Mouse (Mus musculus) intestine, embryonic 16.5 days (tissue): ENCODE data around the gene Cox4i1. TPM values are rescaled to one million over a fixed set of nuclear protein-coding genes. Genes with fewer than 3 reads are reported as not detected.

Source experiments
- ATAC-seq: fragments of 200-750 bp; cut with Nextera tagmentation; 2 replicates; pipeline ENCODE4 v1.8.0; 2017; ENCODE audit warnings: moderate TSS enrichment, moderate library complexity
- H3K27ac ChIP-seq: fragments of 300-500 bp; sonication (generic); 2 replicates; pipeline ENCODE4 v1.5.1; 2014; ENCODE audit warnings: mild to moderate bottlenecking, low read length
- H3K27me3 ChIP-seq: fragments of 300-500 bp; sonication (generic); replicated peaks from 2 replicates; pipeline ENCODE4 v1.6.1; 2014; ENCODE audit warnings: low read length, control low read depth, mixed read lengths; ENCODE audit not compliant: control insufficient read depth, insufficient read depth
- H3K36me3 ChIP-seq: fragments of 300-500 bp; sonication (generic); 2 replicates; pipeline ENCODE4 v1.6.1; 2014; ENCODE audit warnings: low read length, control low read depth; ENCODE audit not compliant: control insufficient read depth, insufficient read depth
- H3K4me1 ChIP-seq: fragments of 300-500 bp; sonication (generic); 2 replicates; pipeline ENCODE4 v1.6.1; 2014; ENCODE audit warnings: low read length, control low read depth, mixed read lengths; ENCODE audit not compliant: control insufficient read depth, insufficient read depth
- H3K4me2 ChIP-seq: fragments of 300-500 bp; sonication (generic); 2 replicates; pipeline ENCODE4 v1.6.1; 2014; ENCODE audit warnings: low read depth, low read length, control low read depth
- H3K4me3 ChIP-seq: fragments of 300-500 bp; sonication (generic); 2 replicates; pipeline ENCODE4 v1.5.1; 2014; ENCODE audit warnings: mild to moderate bottlenecking, low read length
- H3K9ac ChIP-seq: fragments of 300-500 bp; sonication (generic); 2 replicates; pipeline ENCODE4 v1.6.1; 2014; ENCODE audit warnings: low read depth, low read length
- H3K9me3 ChIP-seq: fragments of 300-500 bp; sonication (generic); 2 replicates; pipeline ENCODE4 v1.6.1; 2016; ENCODE audit warnings: low read length, control low read depth; ENCODE audit not compliant: control insufficient read depth
- WGBS: fragments of 180-500 bp; shearing (Covaris S2); extraction: QIAGEN DNeasy Blood & Tissue Kit; methylation state at CpG from one replicate; pipeline ENCODE4 v1.1.7; 2014; 5-methylcytosine and 5-hydroxymethylcytosine counted together
- polyA plus RNA-seq: library from polyadenylated mRNA; unstranded; fragments of >200 nt; fragmentation: Nextera tagmentation; extraction: Ambion mirVana; gene quantifications from 2 replicates; pipeline ENCODE4 v1.2.1, GENCODE M21; 2015

The Cox4i1 gene
- polyA plus RNA-seq, 1 experiment from 2014 or later: 1,710 TPM

GRCm38 (mm10) chr8:120685591-120685990, 17.6 kb downstream of the Cox4i1 start:
- Histone ChIP-seq H3K4me1 (peaks cover 20% of the 10 kb centered on the region), H3K9me3 (no peaks in the 10 kb centered on the region), H3K27me3 (no peaks in the 10 kb centered on the region), H3K27ac (peak overlapping the region; percentile 95), H3K36me3 (no peaks in the 10 kb centered on the region), H3K4me2 (peak overlapping the region; percentile 4; the same call in 1 of the 2 replicates), H3K9ac (peak overlapping the region; percentile 54), H3K4me3 (no peak overlapping the region)
- 83% methylated on average over 8 of the region's 8 CpGs for WGBS
- no peak for ATAC-seq

- WGBS: 81% methylated on average over 13 of the region's 13 CpGs
- no peak overlapping the region for H3K4me2 ChIP-seq
- peaks cover 20% of the 10 kb centered on the region for H3K4me1 ChIP-seq
- peak overlapping the region; percentile 95; the same call in 1 of the 2 replicates for H3K27ac ChIP-seq
- ATAC-seq: no peak
- H3K27me3 ChIP-seq: no peaks in the 10 kb centered on the region
- no peaks in the 10 kb centered on the region for H3K36me3 ChIP-seq
- H3K9me3 ChIP-seq: no peaks in the 10 kb centered on the region
- H3K4me3 ChIP-seq: no peak overlapping the region
- H3K9ac ChIP-seq: peak overlapping the region; percentile 54; the same call in 1 of the 2 replicates
Measured at GRCm38 (mm10) chr8:120686051-120686450, 18.0 kb downstream of the Cox4i1 start.

GRCm38 (mm10) chr8:120686576-120686975, 18.6 kb downstream of the Cox4i1 start:
- no peaks in the 10 kb centered on the region for H3K36me3 ChIP-seq
- ATAC-seq: no peak
- no peak overlapping the region for H3K4me2 ChIP-seq
- no peaks in the 10 kb centered on the region for H3K27me3 ChIP-seq
- H3K4me1 ChIP-seq: peaks cover 20% of the 10 kb centered on the region
- no peaks in the 10 kb centered on the region for H3K9me3 ChIP-seq
- 85% methylated on average over 5 of the region's 5 CpGs for WGBS
- no peak overlapping the region for H3K27ac ChIP-seq
- H3K9ac ChIP-seq: no peak overlapping the region
- no peak overlapping the region for H3K4me3 ChIP-seq

DNA sequence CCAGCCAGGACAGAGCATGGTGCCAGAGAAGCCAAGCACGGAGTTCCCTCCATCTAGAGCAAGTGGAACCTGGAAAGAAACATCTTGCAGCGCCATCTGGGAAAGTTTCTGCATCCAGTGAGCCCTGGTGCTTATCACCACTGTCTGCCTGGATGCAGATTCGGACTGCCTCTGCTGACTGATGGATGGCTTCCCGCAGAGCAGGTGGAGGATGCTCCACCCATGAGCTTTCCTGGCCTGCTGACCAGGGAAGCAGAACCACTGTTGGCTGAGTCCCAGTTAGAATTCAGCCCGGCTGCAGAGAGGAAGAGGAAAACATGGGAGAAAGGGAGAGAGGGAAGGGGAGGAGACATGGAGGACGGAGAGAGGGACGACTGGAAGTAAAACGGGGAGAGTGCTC, 19.8 kb downstream of the Cox4i1 start:
- Histone ChIP-seq H3K4me3 (no peak overlapping the region), H3K27me3 (no peaks in the 10 kb centered on the region), H3K9ac (no peak overlapping the region), H3K27ac (no peak overlapping the region), H3K36me3 (no peaks in the 10 kb centered on the region), H3K4me2 (no peak overlapping the region), H3K9me3 (no peaks in the 10 kb centered on the region), H3K4me1 (peaks cover 20% of the 10 kb centered on the region)
- WGBS: 55% methylated on average over 8 of the region's 8 CpGs
- ATAC-seq: no peak

GRCm38 (mm10) chr8:120688511-120688910, 20.5 kb downstream of the Cox4i1 start:
- H3K4me3 ChIP-seq: no peak overlapping the region
- H3K27ac ChIP-seq: no peak overlapping the region
- no peaks in the 10 kb centered on the region for H3K9me3 ChIP-seq
- H3K9ac ChIP-seq: no peak overlapping the region
- no peak for ATAC-seq
- no peaks in the 10 kb centered on the region for H3K27me3 ChIP-seq
- 89% methylated on average over 7 of the region's 7 CpGs for WGBS
- H3K4me2 ChIP-seq: no peak overlapping the region
- H3K4me1 ChIP-seq: peaks cover 24% of the 10 kb centered on the region
- no peaks in the 10 kb centered on the region for H3K36me3 ChIP-seq

DNA sequence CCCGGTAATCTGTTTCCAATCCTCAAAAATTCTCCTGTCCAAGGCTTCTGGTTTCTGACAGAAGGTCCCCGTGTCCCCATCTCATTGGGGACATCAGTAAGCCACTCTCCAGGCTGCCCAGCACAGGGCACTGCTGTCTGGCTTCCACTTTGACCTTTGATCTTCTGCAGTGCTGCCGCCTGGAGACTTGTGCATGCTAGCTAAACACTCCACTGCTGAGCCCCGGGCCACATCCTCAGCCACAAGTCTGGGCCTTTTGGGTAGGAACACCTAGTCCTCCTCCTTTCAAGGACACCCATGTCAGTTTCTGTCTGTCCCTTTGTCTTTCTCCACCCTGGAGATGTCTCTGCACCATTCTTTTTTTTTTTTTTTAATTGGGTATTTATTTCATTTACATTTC, 24.9 kb downstream of the Cox4i1 start:
- H3K9ac ChIP-seq: peak overlapping the region; percentile 31; the same call in 1 of the 2 replicates

GRCm38 (mm10) chr8:120693861-120694493, 26.0 kb downstream of the Cox4i1 start:
- Histone ChIP-seq H3K4me2 (peak overlapping the region; percentile 52), H3K4me1 (peaks cover 44% of the 10 kb centered on the region), H3K36me3 (no peaks in the 10 kb centered on the region), H3K9me3 (no peaks in the 10 kb centered on the region), H3K27me3 (no peaks in the 10 kb centered on the region), H3K27ac (peak overlapping the region; percentile 91), H3K9ac (peak overlapping the region; percentile 42), H3K4me3 (peak overlapping the region; percentile 27; the same call in 1 of the 2 replicates)
- ATAC-seq: peak; percentile 84
- 11% methylated on average over 22 of the region's 22 CpGs for WGBS

More for the DNA sequence above, 24.9 kb downstream of the Cox4i1 start:
- H3K9me3 ChIP-seq: no peaks in the 10 kb centered on the region
- no peaks in the 10 kb centered on the region for H3K36me3 ChIP-seq
- 41% methylated on average over 4 of the region's 4 CpGs for WGBS
- no peak overlapping the region for H3K4me3 ChIP-seq
- no peak overlapping the region for H3K4me2 ChIP-seq
- H3K27me3 ChIP-seq: no peaks in the 10 kb centered on the region
- H3K4me1 ChIP-seq: peaks cover 36% of the 10 kb centered on the region
- ATAC-seq: 0 out of 2 replicates have a peak, but pooled peaks have one; percentile 29
- no peak overlapping the region for H3K27ac ChIP-seq

DNA sequence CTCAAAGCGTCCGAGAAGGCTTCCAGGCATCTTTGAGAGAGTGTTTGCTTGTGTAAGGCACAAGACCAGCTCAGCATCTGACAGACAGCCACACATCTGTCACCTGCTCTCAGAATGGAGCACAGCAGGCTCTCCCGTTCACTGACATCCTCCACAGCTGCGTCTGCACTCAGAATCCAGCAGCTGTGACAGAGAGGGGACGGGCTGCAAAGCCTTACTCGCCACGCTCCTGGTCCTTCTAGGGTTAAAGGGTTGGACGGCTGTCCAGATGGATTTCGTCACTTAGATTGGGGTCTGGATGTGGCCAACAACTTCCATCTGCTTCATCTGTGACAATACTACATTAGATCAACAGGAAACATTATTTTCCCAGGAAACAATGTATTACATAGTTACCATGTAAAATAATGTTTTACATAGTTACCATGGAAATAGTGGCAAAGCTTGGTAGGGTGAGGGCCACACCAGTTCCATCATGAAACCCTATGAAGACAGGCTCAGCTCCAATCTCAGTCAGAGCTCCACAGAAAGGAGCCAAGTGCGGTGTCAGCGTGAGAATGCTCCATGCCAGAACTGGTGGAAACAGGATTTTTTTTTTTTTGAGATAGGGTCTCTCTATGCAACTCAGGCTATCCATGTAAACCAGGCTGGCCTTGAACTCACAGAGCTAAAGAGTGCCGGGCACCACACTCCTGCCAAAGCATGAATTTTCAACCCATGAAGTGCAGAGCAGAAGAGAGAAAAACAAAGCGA, 28.6 kb downstream of the Cox4i1 start:
- 43% methylated on average over 13 of the region's 13 CpGs for WGBS
- Histone ChIP-seq H3K36me3 (no peaks in the 10 kb centered on the region), H3K4me1 (peaks cover 46% of the 10 kb centered on the region), H3K27me3 (no peaks in the 10 kb centered on the region), H3K9me3 (no peaks in the 10 kb centered on the region), H3K27ac (peak overlapping the region; percentile 75), H3K4me3 (no peak overlapping the region), H3K4me2 (no peak overlapping the region), H3K9ac (0 out of 2 replicates have a peak overlapping the region, but pooled peaks have one; percentile 29)
- 0 out of 2 replicates have a peak, but pooled peaks have one; percentile 16 for ATAC-seq

DNA sequence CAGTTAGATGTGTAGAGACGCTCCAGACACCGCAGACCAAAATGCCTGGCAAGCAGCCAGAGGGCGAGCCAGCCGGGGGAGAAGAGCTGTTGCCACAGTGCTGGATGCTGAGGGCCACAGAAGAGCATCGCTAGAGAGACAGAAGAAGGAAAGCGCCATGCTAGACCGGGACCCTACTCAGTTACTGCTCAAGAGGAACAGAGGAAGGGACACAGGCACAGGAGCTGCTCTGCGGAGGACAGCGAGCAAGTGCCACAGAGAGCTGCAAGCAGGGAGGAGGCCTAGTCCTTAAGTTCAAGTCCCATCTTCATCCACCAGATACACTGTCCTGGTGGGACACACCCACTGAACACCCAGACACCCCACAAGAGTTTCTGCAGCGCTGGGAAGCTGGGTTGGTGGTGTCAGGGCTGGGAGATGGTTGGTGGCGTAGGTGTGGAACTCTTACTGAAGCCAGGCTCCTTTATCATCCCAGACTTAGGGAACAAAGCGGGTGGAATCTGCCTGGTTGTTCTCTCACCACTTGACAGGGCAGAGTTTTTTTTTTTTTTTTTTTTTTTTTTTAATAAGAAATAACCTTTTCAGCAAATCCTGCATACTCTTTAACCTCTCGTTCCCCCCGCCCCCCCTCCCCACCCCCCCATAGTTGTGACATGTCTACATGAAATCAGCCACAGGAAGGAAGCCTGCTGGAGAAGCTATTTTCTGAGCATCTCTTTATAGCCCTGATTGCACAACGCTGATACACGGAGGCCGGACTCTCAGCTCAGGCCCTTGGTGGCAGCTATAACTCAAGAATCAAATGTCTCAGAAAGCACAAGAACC, 29.3 kb downstream of the Cox4i1 start:
- Histone ChIP-seq H3K36me3 (no peaks in the 10 kb centered on the region), H3K9me3 (no peaks in the 10 kb centered on the region), H3K4me3 (no peak overlapping the region), H3K4me1 (peaks cover 52% of the 10 kb centered on the region), H3K27me3 (no peaks in the 10 kb centered on the region), H3K4me2 (no peak overlapping the region), H3K27ac (peak overlapping the region; percentile 75), H3K9ac (peak overlapping the region; percentile 29; the same call in 1 of the 2 replicates)
- 54% methylated on average over 17 of the region's 17 CpGs for WGBS
- ATAC-seq: no peak
